Mouse (Mus musculus) cortical plate, adult 2 months (tissue): ENCODE data around the gene Pilra.

Experiments
- CTCF ChIP-seq: fragments of 200-500 bp; IDR thresholded peaks from 2 replicates; pipeline ENCODE4 v1.5.1; 2011; ENCODE audit warnings: mild to moderate bottlenecking, control low read depth, low read length; ENCODE audit not compliant: insufficient read depth; ENCODE audit errors: extremely low read depth
- POLR2A ChIP-seq: fragments of 200-500 bp; IDR thresholded peaks from 2 replicates; pipeline ENCODE4 v1.6.1; 2011; ENCODE audit warnings: mild to moderate bottlenecking, low read length, control low read depth; ENCODE audit not compliant: insufficient read depth; ENCODE audit errors: extremely low read depth

DNA sequence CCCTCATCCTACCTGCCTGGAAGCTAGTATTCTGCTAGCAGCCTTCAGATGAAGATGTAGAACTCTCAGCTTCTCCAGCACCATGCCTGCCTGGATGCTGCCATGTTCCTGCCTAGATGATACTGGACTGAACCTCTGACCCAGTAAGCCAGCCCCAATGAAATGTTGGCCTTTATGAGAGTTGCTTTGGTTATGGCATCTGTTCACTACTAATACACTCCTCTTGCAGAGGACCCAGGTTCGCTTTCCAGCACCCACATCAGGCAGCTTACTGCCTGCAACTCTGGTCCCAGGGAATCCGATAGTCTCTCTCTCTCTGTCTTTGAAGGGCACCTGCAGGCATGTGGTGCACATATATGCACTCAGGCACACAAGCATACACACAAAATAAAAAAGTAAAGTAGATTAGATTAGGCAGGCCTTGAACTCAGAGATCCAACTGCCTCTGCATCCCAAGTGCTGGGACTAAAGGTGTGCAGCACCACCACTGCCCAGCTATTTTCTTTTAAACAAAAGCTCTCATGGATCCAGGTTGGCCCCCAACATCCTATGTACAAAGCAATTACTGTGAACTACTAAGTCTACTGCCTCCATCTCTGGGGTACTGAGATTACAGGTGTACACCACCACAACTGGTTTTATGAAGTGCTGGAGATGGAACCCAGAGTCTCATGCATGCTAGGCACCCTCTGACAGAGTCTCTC is 60.3 kb downstream of the Pilra start:
- TF ChIP-seq CTCF: no peak
- TF ChIP-seq POLR2A: no peak
